Mouse (Mus musculus) erythroblast, embryonic 14.5 days (primary cell): ENCODE measurements around the gene Rpl21.

Experiments
- GATA1 ChIP-seq: IDR thresholded peaks from 2 replicates; pipeline ENCODE4 v1.6.1; 2012; ENCODE audit warnings: low read length, inconsistent platforms, mixed read lengths
- TAL1 ChIP-seq: IDR thresholded peaks from 3 replicates; pipeline ENCODE4 v1.6.1; 2012; ENCODE audit warnings: low read length, inconsistent platforms, mixed read lengths

GRCm38 (mm10) chr5:146867246-146867945 is 34.7 kb downstream of the Rpl21 start:
- no peak for TF ChIP-seq TAL1
- no peak for TF ChIP-seq GATA1
